Mouse (Mus musculus): ENCODE measurements around the gene Syap1. TPM values are rescaled to one million over a fixed set of nuclear protein-coding genes. Genes with fewer than 3 reads are reported as not detected.

Syap1 gene
- polyA plus RNA-seq, 1 experiment from 2014 or later, result 35.0 TPM

MicroRNA genes within 50 kb of the gene (microRNA counts, 519-probe panel; counts per million panel counts)
- 171 counts per million, percentile 57 among the panel's probes with 10 or more counts for microRNA mmu-miR-3473

Small RNA genes lying within 50 kb of the gene (microRNA-seq; reads per million reads assigned to microRNA genes)
- not detected for gene Mir3473a

Other genes starting within 250 kb of the Syap1 start
- gene Reps2, start 244.8 kb downstream of the Syap1 start, polyA plus RNA-seq (2014; fragmentation: Nextera tagmentation; extraction: Ambion mirVana), result 0.86 and 1.0 TPM in 2 replicates
- gene Rbbp7, start 128.0 kb downstream of the Syap1 start, polyA plus RNA-seq (2014; fragmentation: Nextera tagmentation; extraction: Ambion mirVana), result 325 and 326 TPM in 2 replicates
- 16.9 and 17.0 TPM in 2 replicates for gene Txlng, start 59.0 kb downstream of the Syap1 start, polyA plus RNA-seq (2014; fragmentation: Nextera tagmentation; extraction: Ambion mirVana)
- gene Ctps2, start 12.8 kb upstream of the Syap1 start, polyA plus RNA-seq (2014; fragmentation: Nextera tagmentation; extraction: Ambion mirVana), result 79.2 and 91.3 TPM in 2 replicates
- not detected in 2 replicates for gene S100g, start 76.2 kb upstream of the Syap1 start, polyA plus RNA-seq (2014; fragmentation: Nextera tagmentation; extraction: Ambion mirVana)